Mouse (Mus musculus): ENCODE data around the gene Slc25a18.
"Not testable (repeated sequence)": the region's sequence is repeated elsewhere in the genome, so short reads cannot be mapped to it uniquely, and the experiment has no call there.

The Slc25a18 gene

GRCm38 (mm10) chr6:120798019-120798418, 24.6 kb downstream of the Slc25a18 start:
- no peak for DNase-seq (ENCODE audit: low spot score)

GRCm38 (mm10) chr6:120798905-120799304, 25.5 kb downstream of the Slc25a18 start:
- DNase-seq (ENCODE audit: low spot score), result no peak

- no peak for DNase-seq (ENCODE audit: low spot score)
Measured at GRCm38 (mm10) chr6:120799581-120800041, 26.2 kb downstream of the Slc25a18 start.

- DNase-seq (ENCODE audit: low spot score), result no peak
Measured at GRCm38 (mm10) chr6:120806999-120807737, 33.8 kb downstream of the Slc25a18 start.

GRCm38 (mm10) chr6:120807738-120808081, 34.3 kb downstream of the Slc25a18 start:
- no peak for DNase-seq (ENCODE audit: low spot score)

GRCm38 (mm10) chr6:120811999-120812398, 38.6 kb downstream of the Slc25a18 start:
- not testable (repeated sequence) for DNase-seq (ENCODE audit: low spot score)

- DNase-seq (ENCODE audit: low spot score), result no peak
Measured at GRCm38 (mm10) chr6:120819294-120819693, 45.9 kb downstream of the Slc25a18 start.

GRCm38 (mm10) chr6:120820144-120820543, 46.8 kb downstream of the Slc25a18 start:
- DNase-seq (ENCODE audit: low spot score), result no peak

- no peak for DNase-seq (ENCODE audit: low spot score)
Measured at GRCm38 (mm10) chr6:120820941-120821340, 47.6 kb downstream of the Slc25a18 start.

GRCm38 (mm10) chr6:120821715-120822114, 48.3 kb downstream of the Slc25a18 start:
- DNase-seq (ENCODE audit: low spot score), result no peak

- DNase-seq (ENCODE audit: low spot score), result peak; percentile 96
Measured at GRCm38 (mm10) chr6:120822307-120822928, 49.0 kb downstream of the Slc25a18 start, which contains the start of gene Atp6v1e1. Gene Atp6v1e1 (minus strand): TSS chr6:120822793.

- DNase-seq (ENCODE audit: low spot score), result no peak
Measured at GRCm38 (mm10) chr6:120822937-120823614, 49.7 kb downstream of the Slc25a18 start.

GRCm38 (mm10) chr6:120830056-120830455, 56.7 kb downstream of the Slc25a18 start:
- DNase-seq (ENCODE audit: low spot score), result peak; percentile 81

GRCm38 (mm10) chr6:120830866-120831608, 57.7 kb downstream of the Slc25a18 start:
- peak; percentile 84 for DNase-seq (ENCODE audit: low spot score)

- peak; percentile 83 for DNase-seq (ENCODE audit: low spot score)
Measured at GRCm38 (mm10) chr6:120832097-120832496, 58.7 kb downstream of the Slc25a18 start.

GRCm38 (mm10) chr6:120834766-120835321, 61.5 kb downstream of the Slc25a18 start:
- DNase-seq (ENCODE audit: low spot score), result peak; percentile 57

- DNase-seq (ENCODE audit: low spot score), result peak; percentile 88
Measured at GRCm38 (mm10) chr6:120835474-120836374, 62.3 kb downstream of the Slc25a18 start, which contains the start of gene Bcl2l13. Gene Bcl2l13 (plus strand): TSS chr6:120836212.

GRCm38 (mm10) chr6:120836389-120837151, 63.2 kb downstream of the Slc25a18 start:
- peak; percentile 54 for DNase-seq (ENCODE audit: low spot score)

- no peak for DNase-seq (ENCODE audit: low spot score)
Measured at GRCm38 (mm10) chr6:120837152-120837530, 63.8 kb downstream of the Slc25a18 start.

- DNase-seq (ENCODE audit: low spot score), result no peak
Measured at GRCm38 (mm10) chr6:120840258-120840657, 66.9 kb downstream of the Slc25a18 start.

Data from c-Kit-positive CD71-positive TER-119-positive erythroid progenitor cells, embryonic 14.5 days (primary cell).